Mouse (Mus musculus) cortical plate, adult 2 months (tissue): Measurements from ENCODE around the gene Coq2.

Source experiments
- CTCF ChIP-seq: fragments of 200-500 bp; IDR thresholded peaks from 2 replicates; pipeline ENCODE4 v1.5.1; 2011; ENCODE audit warnings: mild to moderate bottlenecking, control low read depth, low read length; ENCODE audit not compliant: insufficient read depth; ENCODE audit errors: extremely low read depth
- POLR2A ChIP-seq: fragments of 200-500 bp; IDR thresholded peaks from 2 replicates; pipeline ENCODE4 v1.6.1; 2011; ENCODE audit warnings: mild to moderate bottlenecking, low read length, control low read depth; ENCODE audit not compliant: insufficient read depth; ENCODE audit errors: extremely low read depth

GRCm38 (mm10) chr5:100620952-100621351 is 54.0 kb downstream of the Coq2 start:
- no peak for TF ChIP-seq CTCF
- no peak for TF ChIP-seq POLR2A
